Mouse (Mus musculus) heart, embryonic 16.5 days (tissue): ENCODE measurements around the gene Gpr75. TPM values are rescaled to one million over a fixed set of nuclear protein-coding genes. Genes with fewer than 3 reads are reported as not detected.

Source experiments
- ATAC-seq: fragments of 200-750 bp; cut with Nextera tagmentation; replicated peaks from 2 replicates; pipeline ENCODE4 v1.8.0; 2017; ENCODE audit warnings: moderate number of reproducible peaks; ENCODE audit not compliant: insufficient read depth, low FRiP score; ENCODE audit errors: extremely low read depth
- H3K27ac ChIP-seq: fragments of 300-500 bp; sonication (generic); 2 replicates; pipeline ENCODE4 v1.5.1; 2014; ENCODE audit warnings: mild to moderate bottlenecking, low read length, control low read depth, moderate library complexity
- H3K27me3 ChIP-seq: fragments of 300-500 bp; sonication (generic); 2 replicates; pipeline ENCODE4 v1.6.1; 2014; ENCODE audit warnings: low read length, mixed read lengths; ENCODE audit not compliant: control insufficient read depth, insufficient read depth
- H3K36me3 ChIP-seq: fragments of 300-500 bp; sonication (generic); 2 replicates; pipeline ENCODE4 v1.6.1; 2014; ENCODE audit not compliant: control insufficient read depth, insufficient read depth
- H3K4me1 ChIP-seq: fragments of 300-500 bp; sonication (generic); 2 replicates; pipeline ENCODE4 v1.6.1; 2014; ENCODE audit warnings: low read length, mixed read lengths; ENCODE audit not compliant: control insufficient read depth, insufficient read depth
- H3K4me2 ChIP-seq: fragments of 300-500 bp; sonication (generic); 2 replicates; pipeline ENCODE4 v1.6.1; 2014; ENCODE audit warnings: low read depth, mild to moderate bottlenecking, control low read depth, low read length
- H3K4me3 ChIP-seq: fragments of 300-500 bp; sonication (generic); 2 replicates; pipeline ENCODE4 v1.5.1; 2014; ENCODE audit warnings: mild to moderate bottlenecking, control low read depth, low read length
- H3K9ac ChIP-seq: fragments of 300-500 bp; sonication (generic); 2 replicates; pipeline ENCODE4 v1.6.1; 2014; ENCODE audit warnings: low read length, control low read depth
- H3K9me3 ChIP-seq: fragments of 300-500 bp; sonication (generic); replicated peaks from 2 replicates; pipeline ENCODE4 v1.6.1; 2016; ENCODE audit warnings: low read length; ENCODE audit not compliant: control insufficient read depth
- WGBS: fragments of 180-500 bp; shearing (Covaris S2); extraction: QIAGEN DNeasy Blood & Tissue Kit; methylation state at CpG from one replicate; pipeline ENCODE4 v1.1.7; 2014; 5-methylcytosine and 5-hydroxymethylcytosine counted together
- polyA plus RNA-seq: library from polyadenylated mRNA; unstranded; fragments of >200 nt; fragmentation: Nextera tagmentation; extraction: Ambion mirVana; gene quantifications from 2 replicates; pipeline ENCODE4 v1.2.1, GENCODE M21; 2015

The Gpr75 gene
- 0.11 TPM in 1 of 2 replicates, not detected in the other for polyA plus RNA-seq

DNA sequence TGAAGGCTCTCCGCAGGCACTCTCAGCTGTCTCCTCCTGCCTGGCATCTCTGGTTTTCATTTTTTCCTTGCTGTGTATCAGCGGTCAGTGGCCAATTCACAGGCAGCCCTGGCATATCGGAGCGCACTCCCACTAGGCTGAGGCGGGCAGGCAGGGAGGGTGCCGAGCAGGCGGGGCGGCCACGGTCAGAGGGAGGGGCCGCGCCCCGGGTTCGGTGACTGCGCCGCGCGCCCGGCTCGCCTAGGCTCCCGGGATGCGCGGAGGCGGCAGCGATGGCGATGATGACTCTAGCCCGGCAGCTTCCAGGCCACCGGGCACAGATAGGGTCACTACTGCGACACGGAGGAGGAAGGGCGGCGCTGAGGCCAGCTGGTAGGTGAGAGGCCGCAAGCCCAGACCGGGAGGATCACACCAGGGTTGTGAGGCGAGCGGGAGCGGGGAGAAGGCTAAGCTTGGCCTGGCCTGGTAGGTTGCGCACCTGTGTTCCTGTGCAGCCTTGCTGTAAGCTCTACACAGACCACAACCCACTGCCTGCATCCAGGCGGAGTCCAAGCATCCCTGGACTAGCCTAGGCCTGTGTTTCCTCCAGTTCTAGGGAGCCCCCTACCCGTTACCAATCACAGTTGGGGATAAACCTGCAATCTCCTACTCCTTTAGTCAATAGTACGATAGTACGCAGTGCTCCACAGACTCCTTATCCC, at the start of gene Gpr75, which contains the start of gene Asb3:
Gene Gpr75 (plus strand): TSS at position 188 of the 701 bp plus-strand sequence.
Gene Asb3 (plus strand): TSS at position 246 of the 701 bp plus-strand sequence.
- Histone ChIP-seq H3K27ac (no peak within 1 kb of the TSS), H3K4me1 (0 out of 2 replicates have a peak, but pooled peaks cover 3% of the 10 kb centered on the region), H3K4me3 (peak within 1 kb of the TSS; percentile 55), H3K9ac (peak within 1 kb of the TSS; percentile 69), H3K9me3 (no peaks in the 10 kb centered on the region), H3K36me3 (no peaks in the 10 kb centered on the region; the same call in 1 of the 2 replicates), H3K27me3 (peaks cover 3% of the 10 kb centered on the region), H3K4me2 (peak within 1 kb of the TSS; percentile 80)
- peak; percentile 91 for ATAC-seq
- 3% methylated on average over 41 of the region's 41 CpGs for WGBS

DNA sequence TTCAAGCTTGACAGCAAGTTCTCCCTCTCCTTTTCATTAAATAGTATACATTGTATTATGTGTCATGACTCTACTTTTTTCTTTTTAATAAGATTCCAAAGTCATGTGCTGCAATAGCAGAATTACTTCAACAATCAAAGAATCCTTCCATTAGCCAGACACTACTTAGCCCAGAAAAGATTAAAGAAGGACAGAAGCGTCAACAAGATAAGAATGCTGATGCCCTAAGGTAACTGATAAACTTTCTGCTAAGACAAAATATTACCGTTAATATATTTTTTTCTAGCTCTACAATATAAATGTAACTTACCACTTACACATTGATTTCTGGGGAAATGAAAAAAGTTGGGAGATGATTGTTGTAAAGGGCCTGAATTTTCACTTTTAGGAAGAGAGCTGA, 46.4 kb upstream of the Gpr75 start:
- H3K27me3 ChIP-seq = no peaks in the 10 kb centered on the region
- no peaks in the 10 kb centered on the region for H3K9me3 ChIP-seq
- no peak for ATAC-seq
- 83% methylated on average over 2 of the region's 2 CpGs for WGBS
- H3K4me2 ChIP-seq = no peak overlapping the region
- no peak overlapping the region for H3K9ac ChIP-seq
- no peak overlapping the region for H3K4me3 ChIP-seq
- H3K27ac ChIP-seq = no peak overlapping the region
- H3K36me3 ChIP-seq = peaks cover 21% of the 10 kb centered on the region
- H3K4me1 ChIP-seq = no peaks in the 10 kb centered on the region

DNA sequence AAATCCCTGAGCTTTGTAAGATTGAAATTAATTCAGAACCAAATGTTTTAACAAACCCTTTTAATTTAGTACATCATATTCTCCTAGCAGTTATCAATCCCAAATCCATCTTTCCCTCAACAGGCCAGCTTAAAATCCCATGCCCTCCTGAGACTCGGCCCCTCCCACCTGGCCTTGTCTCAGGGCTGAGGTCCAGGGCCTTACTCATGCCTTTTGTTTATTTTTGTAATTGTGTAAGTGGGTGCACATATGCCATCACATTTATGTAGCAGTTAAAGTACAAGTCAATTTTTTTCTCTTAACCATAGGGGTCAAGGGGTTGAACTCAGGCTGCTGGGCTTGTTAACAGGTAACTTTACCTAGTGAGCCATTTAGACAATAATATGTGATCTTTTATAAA, 40.8 kb upstream of the Gpr75 start:
- no peaks in the 10 kb centered on the region for H3K9me3 ChIP-seq
- H3K9ac ChIP-seq = no peak overlapping the region
- 87% methylated on average over 1 of the region's 1 CpGs for WGBS
- H3K36me3 ChIP-seq = peaks cover 24% of the 10 kb centered on the region
- H3K4me3 ChIP-seq = no peak overlapping the region
- ATAC-seq = no peak
- H3K27me3 ChIP-seq = no peaks in the 10 kb centered on the region
- no peaks in the 10 kb centered on the region for H3K4me1 ChIP-seq
- H3K27ac ChIP-seq = no peak overlapping the region
- H3K4me2 ChIP-seq = no peak overlapping the region

DNA sequence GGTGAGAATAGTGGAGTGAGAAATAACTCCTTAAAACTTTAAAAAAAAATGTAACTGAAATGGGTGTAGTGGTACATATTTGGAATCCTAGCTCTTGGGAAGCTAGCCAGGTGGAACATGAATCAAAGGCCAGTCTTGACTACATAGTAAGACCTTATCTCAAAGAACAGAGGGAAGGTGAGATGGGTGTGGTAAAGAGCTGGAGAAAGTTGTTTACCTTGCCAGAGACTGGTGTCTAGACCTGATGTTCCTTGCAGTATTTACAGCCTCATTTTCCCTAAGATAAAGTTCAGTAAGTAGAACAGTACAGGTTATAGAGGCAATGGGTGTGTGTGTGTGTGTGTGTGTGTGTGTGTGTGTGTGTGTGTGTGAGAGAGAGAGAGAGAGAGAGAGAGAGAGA, 12.7 kb upstream of the Gpr75 start:
- Histone ChIP-seq H3K4me3 (no peak overlapping the region), H3K9me3 (0 out of 2 replicates have a peak, but pooled peaks cover 2% of the 10 kb centered on the region), H3K27me3 (no peaks in the 10 kb centered on the region), H3K4me2 (no peak overlapping the region), H3K36me3 (peaks cover 29% of the 10 kb centered on the region), H3K4me1 (no peaks in the 10 kb centered on the region), H3K9ac (no peak overlapping the region), H3K27ac (no peak overlapping the region)
- ATAC-seq = no peak

DNA sequence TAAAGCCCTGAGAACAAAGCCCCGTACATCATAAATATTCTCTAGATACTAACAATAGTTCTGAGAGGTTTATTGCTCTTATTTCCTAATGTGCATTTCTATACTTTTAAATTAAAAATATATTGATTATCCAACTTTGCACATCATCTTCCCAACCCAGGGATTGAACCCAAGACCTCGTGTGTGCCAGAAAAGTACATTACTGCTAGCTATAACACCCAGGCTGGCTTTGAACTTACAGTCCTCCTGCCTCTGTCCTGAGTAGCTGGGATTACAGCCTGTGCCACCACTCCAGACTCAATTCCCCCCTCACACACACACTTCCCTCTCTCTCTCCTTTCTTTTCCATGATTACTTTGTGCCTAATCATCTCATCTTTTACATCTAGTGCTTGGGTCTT, 3.0 kb downstream of the Gpr75 start:
- no peaks in the 10 kb centered on the region for H3K9me3 ChIP-seq
- no peak overlapping the region for H3K27ac ChIP-seq
- no peak for ATAC-seq
- 84% methylated on average over 2 of the region's 2 CpGs for WGBS
- H3K4me2 ChIP-seq = no peak overlapping the region
- H3K27me3 ChIP-seq = peaks cover 3% of the 10 kb centered on the region
- H3K4me1 ChIP-seq = 0 out of 2 replicates have a peak, but pooled peaks cover 3% of the 10 kb centered on the region
- no peak overlapping the region for H3K9ac ChIP-seq
- H3K36me3 ChIP-seq = no peaks in the 10 kb centered on the region
- no peak overlapping the region for H3K4me3 ChIP-seq

DNA sequence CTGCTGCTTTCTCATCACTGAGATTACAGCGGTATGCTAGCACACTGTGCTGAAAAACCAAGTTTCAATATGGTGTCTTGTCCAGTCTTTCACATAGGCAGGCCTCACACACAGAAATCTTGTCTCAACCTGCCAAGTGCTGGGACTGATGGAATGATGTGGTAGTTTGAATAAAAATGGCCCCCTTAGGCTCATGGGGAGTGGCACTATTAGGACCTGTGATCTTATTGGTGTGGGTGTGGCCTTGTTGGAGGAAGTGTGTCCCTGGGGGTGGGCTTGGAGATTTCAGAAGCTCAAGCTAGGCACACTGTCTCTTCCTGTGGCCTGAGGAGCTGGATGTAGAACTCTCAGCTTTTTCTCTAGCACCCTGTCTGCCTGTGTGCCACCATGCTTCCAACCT, 11.0 kb downstream of the Gpr75 start:
- Histone ChIP-seq H3K36me3 (no peaks in the 10 kb centered on the region), H3K27ac (no peak overlapping the region), H3K9me3 (no peaks in the 10 kb centered on the region), H3K4me1 (no peaks in the 10 kb centered on the region), H3K4me2 (no peak overlapping the region), H3K4me3 (no peak overlapping the region), H3K9ac (no peak overlapping the region), H3K27me3 (no peaks in the 10 kb centered on the region)
- no peak for ATAC-seq
- 90% methylated on average over 1 of the region's 1 CpGs for WGBS

DNA sequence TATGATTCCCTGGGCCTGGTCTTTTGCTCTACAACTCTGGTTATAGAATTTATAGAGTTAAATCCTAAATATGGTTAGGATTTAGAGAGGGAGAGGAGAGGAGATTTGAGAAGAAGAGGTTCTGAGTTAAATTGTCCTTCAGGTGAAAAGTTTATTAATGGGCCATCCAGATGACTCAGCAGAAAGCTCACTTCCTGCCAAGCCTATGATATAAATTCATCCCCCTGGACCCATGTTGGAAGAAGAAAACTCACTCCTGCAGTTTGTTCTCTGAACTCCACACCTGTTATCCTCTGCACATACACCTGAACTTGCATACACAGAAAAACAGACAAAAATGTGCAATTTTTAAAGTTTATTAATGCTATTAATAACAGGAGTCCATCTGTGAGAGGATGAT, 14.2 kb downstream of the Gpr75 start:
- no peak overlapping the region for H3K4me3 ChIP-seq
- no peaks in the 10 kb centered on the region for H3K9me3 ChIP-seq
- ATAC-seq = no peak
- H3K27ac ChIP-seq = no peak overlapping the region
- no peak overlapping the region for H3K9ac ChIP-seq
- H3K4me2 ChIP-seq = no peak overlapping the region
- no peaks in the 10 kb centered on the region for H3K27me3 ChIP-seq
- no peaks in the 10 kb centered on the region for H3K4me1 ChIP-seq
- no peaks in the 10 kb centered on the region for H3K36me3 ChIP-seq

DNA sequence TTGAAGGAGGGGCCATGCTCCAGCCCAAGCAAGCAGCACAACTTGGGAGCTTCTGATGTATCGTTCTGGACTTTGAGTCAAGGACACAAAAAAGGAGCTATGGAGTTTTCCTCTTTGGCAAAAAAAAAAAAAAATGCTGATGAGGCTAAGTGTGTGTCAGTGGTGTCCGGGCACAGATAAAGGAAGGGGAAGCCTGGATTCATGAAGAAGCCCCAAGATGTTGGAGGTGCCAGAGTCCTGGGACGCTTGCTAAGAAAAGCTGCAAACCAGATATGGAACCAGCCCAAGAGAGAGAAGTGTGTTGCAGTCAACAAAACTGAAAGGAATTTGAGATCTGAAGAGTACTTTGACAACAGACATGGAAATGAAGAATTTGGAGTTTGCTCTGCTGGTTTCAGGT, 27.2 kb downstream of the Gpr75 start:
- no peaks in the 10 kb centered on the region for H3K27me3 ChIP-seq
- no peak overlapping the region for H3K27ac ChIP-seq
- H3K36me3 ChIP-seq = peaks cover 2% of the 10 kb centered on the region; the same call in 1 of the 2 replicates
- no peak overlapping the region for H3K9ac ChIP-seq
- H3K4me1 ChIP-seq = no peaks in the 10 kb centered on the region
- H3K9me3 ChIP-seq = no peaks in the 10 kb centered on the region
- no peak for ATAC-seq
- WGBS = 90% methylated on average over 3 of the region's 3 CpGs
- no peak overlapping the region for H3K4me2 ChIP-seq
- H3K4me3 ChIP-seq = no peak overlapping the region

DNA sequence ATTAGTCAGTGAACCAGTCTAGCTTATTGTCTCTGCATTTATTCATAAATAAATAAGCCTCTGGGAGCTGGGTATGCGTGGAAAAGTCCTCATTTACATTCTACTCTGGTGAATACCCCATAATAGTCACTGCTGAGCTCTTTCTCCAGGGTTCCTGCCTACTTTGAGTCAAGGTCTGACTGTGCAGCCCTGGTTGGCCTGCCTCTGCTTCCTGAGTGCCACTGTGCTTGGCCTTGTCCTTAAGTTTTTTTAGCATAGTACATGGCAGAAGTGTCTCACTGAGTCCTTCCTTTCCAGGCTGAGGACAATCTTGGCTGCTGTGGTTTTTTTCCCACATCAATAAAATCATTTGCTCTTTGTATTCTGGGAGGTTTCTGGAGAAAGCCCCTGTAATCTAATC, 35.5 kb downstream of the Gpr75 start:
- no peak overlapping the region for H3K4me2 ChIP-seq
- no peaks in the 10 kb centered on the region for H3K4me1 ChIP-seq
- no peak overlapping the region for H3K4me3 ChIP-seq
- no peaks in the 10 kb centered on the region for H3K9me3 ChIP-seq
- H3K36me3 ChIP-seq = peaks cover 4% of the 10 kb centered on the region; the same call in 1 of the 2 replicates
- WGBS = 77% methylated on average over 1 of the region's 1 CpGs
- H3K27me3 ChIP-seq = no peaks in the 10 kb centered on the region
- ATAC-seq = no peak
- H3K9ac ChIP-seq = no peak overlapping the region
- H3K27ac ChIP-seq = no peak overlapping the region
